Mouse (Mus musculus) urinary bladder, adult 2 months (tissue): ENCODE results near the gene Nploc4. TPM values are rescaled to one million over a fixed set of nuclear protein-coding genes. Genes with fewer than 3 reads are reported as not detected.
"Not testable (repeated sequence)": the region's sequence is repeated elsewhere in the genome, so short reads cannot be mapped to it uniquely, and the experiment has no call there.

ENCODE experiments used
- DNase-seq: peaks from one replicate; pipeline ENCODE4 v3.0.0; 2022; ENCODE audit warnings: low spot score
- polyA plus RNA-seq: library from polyadenylated mRNA; depleted of rRNA; stranded (reverse); fragments of >200 nt; gene quantifications from 2 replicates; pipeline ENCODE4 v1.2.3, GENCODE M21; 2012

Nploc4 gene
- polyA plus RNA-seq, 1 experiment: 40.6 TPM

- peak; percentile 17 for DNase-seq
Observed at GRCm38 (mm10) chr11:120354304-120355276, 82.9 kb downstream of the Nploc4 start.

- peak; percentile 78 for DNase-seq
Observed at GRCm38 (mm10) chr11:120353500-120354303, 83.8 kb downstream of the Nploc4 start.

- DNase-seq: peak; percentile 34
Observed at GRCm38 (mm10) chr11:120352571-120353290, 84.8 kb downstream of the Nploc4 start.

- DNase-seq: not testable (repeated sequence)
Observed at GRCm38 (mm10) chr11:120352093-120352350, 85.5 kb downstream of the Nploc4 start.

GRCm38 (mm10) chr11:120351250-120352092 lies 86.0 kb downstream of the Nploc4 start:
- DNase-seq: peak; percentile 34

- peak; percentile 40 for DNase-seq
Observed at GRCm38 (mm10) chr11:120350711-120351110, 86.8 kb downstream of the Nploc4 start.

- DNase-seq: peak; percentile 95
Observed at GRCm38 (mm10) chr11:120349986-120350702, 87.4 kb downstream of the Nploc4 start.

- DNase-seq: peak; percentile 66
Observed at GRCm38 (mm10) chr11:120349371-120349985, 88.0 kb downstream of the Nploc4 start.

GRCm38 (mm10) chr11:120348684-120349370 lies 88.7 kb downstream of the Nploc4 start:
- peak; percentile 61 for DNase-seq

- peak; percentile 87 for DNase-seq
Observed at GRCm38 (mm10) chr11:120347791-120348683, 89.5 kb downstream of the Nploc4 start, which contains the start of gene Actg1. Gene Actg1, minus strand, starts transcription at chr11:120348542.

GRCm38 (mm10) chr11:120347301-120347700 lies 90.2 kb downstream of the Nploc4 start:
- DNase-seq: peak; percentile 28

- peak; percentile 28 for DNase-seq
Observed at GRCm38 (mm10) chr11:120346383-120347034, 91.0 kb downstream of the Nploc4 start.

GRCm38 (mm10) chr11:120345067-120345681 lies 92.3 kb downstream of the Nploc4 start:
- peak; percentile 28 for DNase-seq

- DNase-seq: no peak
Observed at GRCm38 (mm10) chr11:120344310-120344920, 93.1 kb downstream of the Nploc4 start.

- peak; percentile 31 for DNase-seq
Observed at GRCm38 (mm10) chr11:120343519-120344309, 93.8 kb downstream of the Nploc4 start.

- DNase-seq: peak; percentile 13
Observed at GRCm38 (mm10) chr11:120342656-120343160, 94.8 kb downstream of the Nploc4 start.
